Mouse (Mus musculus) brain, embryonic 14.5 days (tissue): Measurements from ENCODE around the gene Agmo.

Experiments used
- CTCF ChIP-seq: fragments of 200-500 bp; IDR thresholded peaks from 2 replicates; pipeline ENCODE4 v1.5.1; 2012; ENCODE audit warnings: inconsistent platforms, mild to moderate bottlenecking, moderate library complexity, borderline replicate concordance; ENCODE audit not compliant: insufficient read depth, insufficient read length; ENCODE audit errors: extremely low read depth
- POLR2A ChIP-seq: fragments of 200-500 bp; IDR thresholded peaks from 2 replicates; pipeline ENCODE4 v1.6.1; 2012; ENCODE audit warnings: mild to moderate bottlenecking, inconsistent platforms, borderline replicate concordance; ENCODE audit not compliant: poor library complexity, insufficient read depth, insufficient read length, severe bottlenecking; ENCODE audit errors: extremely low read depth

- TF ChIP-seq CTCF (no peak), POLR2A (no peak)
Observed at GRCm38 (mm10) chr12:37306956-37307466, 65.6 kb downstream of the Agmo start.
